Mouse (Mus musculus) ES-Bruce4 (cell line): ENCODE data around the gene Pax7. TPM values are rescaled to one million over a fixed set of nuclear protein-coding genes. Genes with fewer than 3 reads are reported as not detected.

Experiments used
- H3K27ac ChIP-seq: 2 replicates; pipeline ENCODE4 v1.5.1; 2012; ENCODE audit warnings: low read length, inconsistent platforms; ENCODE audit not compliant: insufficient read depth
- H3K27me3 ChIP-seq: 2 replicates; pipeline ENCODE4 v1.6.1; 2012; ENCODE audit warnings: mild to moderate bottlenecking, low read length, inconsistent platforms; ENCODE audit not compliant: control insufficient read depth, poor library complexity, insufficient read depth, severe bottlenecking
- H3K36me3 ChIP-seq: 2 replicates; pipeline ENCODE4 v1.6.1; 2012; ENCODE audit warnings: inconsistent platforms, mild to moderate bottlenecking, low read length, moderate library complexity; ENCODE audit not compliant: control insufficient read depth, poor library complexity, insufficient read depth, severe bottlenecking
- H3K4me1 ChIP-seq: one replicate; pipeline ENCODE4 v1.8.1; 2011; ENCODE audit warnings: low read length; ENCODE audit not compliant: control insufficient read depth, insufficient read depth
- H3K4me3 ChIP-seq: 2 replicates; pipeline ENCODE4 v1.5.1; 2011; ENCODE audit warnings: low read depth, mild to moderate bottlenecking, low read length
- H3K9ac ChIP-seq: 2 replicates; pipeline ENCODE4 v1.6.1; 2012; ENCODE audit warnings: low read depth, mild to moderate bottlenecking, inconsistent platforms; ENCODE audit not compliant: poor library complexity, severe bottlenecking
- H3K9me3 ChIP-seq: replicated peaks from 2 replicates; pipeline ENCODE4 v1.6.1; 2012; ENCODE audit warnings: mild to moderate bottlenecking, low read length, inconsistent platforms; ENCODE audit not compliant: control insufficient read depth, poor library complexity, insufficient read depth, severe bottlenecking
- CTCF ChIP-seq: IDR thresholded peaks from one replicate; pipeline ENCODE4 v1.8.1; 2011; ENCODE audit warnings: low read depth, low read length
- EP300 ChIP-seq: IDR thresholded peaks from 2 replicates; pipeline ENCODE4 v1.6.1; 2011; ENCODE audit warnings: low read depth, low read length; ENCODE audit not compliant: insufficient read depth
- POLR2A ChIP-seq: IDR thresholded peaks from one replicate; pipeline ENCODE4 v1.8.1; 2011; ENCODE audit warnings: low read length; ENCODE audit not compliant: insufficient read depth
- polyA plus RNA-seq: library from polyadenylated mRNA; stranded (reverse); fragments of >200 nt; gene quantifications from 2 replicates; pipeline ENCODE4 v1.2.4, GENCODE M21; 2011; ENCODE audit warnings: low read depth; ENCODE audit not compliant: missing spikeins, insufficient read depth, insufficient read length

The Pax7 gene
- polyA plus RNA-seq, 1 experiment, result not detected

- no peak overlapping the region for H3K4me3 ChIP-seq
- no peak for TF ChIP-seq POLR2A
- no peak for TF ChIP-seq EP300
- no peak for TF ChIP-seq CTCF
Observed at GRCm38 (mm10) chr4:139824572-139825325, 8.6 kb downstream of the Pax7 start.

DNA sequence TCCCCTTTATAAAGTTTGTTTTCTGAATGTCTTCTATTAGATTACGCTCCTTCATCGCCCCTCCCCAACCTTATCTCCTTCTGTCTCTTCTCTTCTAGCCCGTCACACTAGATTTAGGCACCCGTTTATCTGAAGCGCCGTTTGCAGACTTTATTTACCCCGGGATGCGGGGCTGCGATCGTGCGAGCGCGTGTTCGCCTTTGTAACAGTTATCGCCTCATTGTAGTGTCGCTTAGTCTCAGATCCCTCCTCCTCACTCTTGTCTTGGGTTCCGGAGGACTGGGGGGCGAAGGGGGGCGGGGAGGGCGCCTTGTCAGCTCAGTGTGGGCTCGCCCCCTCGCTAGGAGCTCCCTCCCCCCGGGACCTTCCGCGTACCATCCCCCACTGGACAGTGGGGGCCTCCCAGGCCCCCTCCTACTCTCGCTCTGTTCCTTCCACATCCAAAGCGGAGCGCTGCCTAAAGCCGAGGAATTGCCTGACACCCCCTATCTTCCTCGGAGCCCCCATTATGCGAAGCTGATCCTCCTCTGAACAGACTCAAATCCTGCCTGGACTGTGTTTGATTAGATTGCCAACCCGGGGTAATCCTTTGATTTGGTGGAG, 9.4 kb downstream of the Pax7 start:
- TF ChIP-seq POLR2A (no peak), CTCF (no peak), EP300 (no peak)
- Histone ChIP-seq H3K27ac (no peak overlapping the region), H3K9me3 (no peaks in the 10 kb centered on the region), H3K9ac (no peak overlapping the region), H3K36me3 (no peaks in the 10 kb centered on the region), H3K4me1 (no peaks in the 10 kb centered on the region), H3K4me3 (peak overlapping the region; percentile 3; the same call in 1 of the 2 replicates), H3K27me3 (peaks cover 60% of the 10 kb centered on the region)

More at GRCm38 (mm10) chr4:139824572-139825325, 8.6 kb downstream of the Pax7 start:
- Histone ChIP-seq H3K27me3 (peaks cover 64% of the 10 kb centered on the region), H3K9ac (no peak overlapping the region), H3K9me3 (no peaks in the 10 kb centered on the region), H3K36me3 (no peaks in the 10 kb centered on the region), H3K4me1 (no peaks in the 10 kb centered on the region), H3K27ac (no peak overlapping the region)

GRCm38 (mm10) chr4:139823138-139823869, 10.0 kb downstream of the Pax7 start:
- Histone ChIP-seq H3K27me3 (peaks cover 57% of the 10 kb centered on the region), H3K4me1 (no peaks in the 10 kb centered on the region), H3K27ac (no peak overlapping the region), H3K36me3 (no peaks in the 10 kb centered on the region), H3K4me3 (peak overlapping the region; percentile 3; the same call in 1 of the 2 replicates), H3K9ac (no peak overlapping the region), H3K9me3 (no peaks in the 10 kb centered on the region)
- TF ChIP-seq CTCF, result no peak
- no peak for TF ChIP-seq EP300
- no peak for TF ChIP-seq POLR2A

GRCm38 (mm10) chr4:139822214-139823137, 10.9 kb downstream of the Pax7 start:
- no peaks in the 10 kb centered on the region for H3K4me1 ChIP-seq
- no peak for TF ChIP-seq CTCF
- TF ChIP-seq POLR2A, result no peak
- TF ChIP-seq EP300, result no peak
- no peaks in the 10 kb centered on the region for H3K36me3 ChIP-seq
- H3K9me3 ChIP-seq, result no peaks in the 10 kb centered on the region
- H3K9ac ChIP-seq, result no peak overlapping the region
- no peak overlapping the region for H3K4me3 ChIP-seq
- H3K27ac ChIP-seq, result no peak overlapping the region
- H3K27me3 ChIP-seq, result peaks cover 48% of the 10 kb centered on the region

GRCm38 (mm10) chr4:139821491-139822160, 11.7 kb downstream of the Pax7 start:
- H3K27ac ChIP-seq, result no peak overlapping the region
- TF ChIP-seq EP300 (no peak), CTCF (no peak), POLR2A (no peak)
- no peak overlapping the region for H3K9ac ChIP-seq
- peaks cover 45% of the 10 kb centered on the region for H3K27me3 ChIP-seq
- no peaks in the 10 kb centered on the region for H3K36me3 ChIP-seq
- H3K9me3 ChIP-seq, result no peaks in the 10 kb centered on the region
- H3K4me3 ChIP-seq, result peak overlapping the region; percentile 45
- H3K4me1 ChIP-seq, result no peaks in the 10 kb centered on the region
